Mouse (Mus musculus) myocyte (in vitro differentiated cells): ENCODE results near the gene Dpysl5.

ENCODE experiments used
- CEBPB ChIP-seq: IDR thresholded peaks from 2 replicates; pipeline ENCODE4 v1.6.1; 2011; ENCODE audit warnings: mild to moderate bottlenecking, moderate library complexity; ENCODE audit not compliant: poor library complexity, insufficient read depth, severe bottlenecking
- E2F4 ChIP-seq: IDR thresholded peaks from one replicate; pipeline ENCODE4 v1.6.1; 2011; ENCODE audit warnings: mild to moderate bottlenecking, control low read depth, moderate library complexity; ENCODE audit not compliant: insufficient read depth
- MAX ChIP-seq: IDR thresholded peaks from one replicate; pipeline ENCODE4 v1.6.1; 2011; ENCODE audit warnings: low read depth, mild to moderate bottlenecking, control low read depth
- MYOD1 ChIP-seq, 3 experiments: IDR thresholded peaks; one replicate each; pipeline ENCODE4 v1.6.1; 2011; ENCODE audit warnings: control low read depth in 2 of 3, low read depth in 2 of 3, mild to moderate bottlenecking in 2 of 3, moderate library complexity in 1 of 3; ENCODE audit not compliant: insufficient read length in 2 of 3, control insufficient read depth in 1 of 3
- MYOG ChIP-seq, 3 experiments: IDR thresholded peaks; one replicate each; pipeline ENCODE4 v1.6.1; 2011; ENCODE audit warnings: control low read depth in 2 of 3, low read depth in 2 of 3, mild to moderate bottlenecking in 2 of 3; ENCODE audit not compliant: insufficient read length in 2 of 3, control insufficient read depth in 1 of 3, insufficient read depth in 1 of 3
- POLR2A ChIP-seq: IDR thresholded peaks from one replicate; pipeline ENCODE4 v1.6.1; 2011; ENCODE audit warnings: low read depth, mild to moderate bottlenecking, control low read depth, moderate library complexity; ENCODE audit not compliant: insufficient read length
- POLR2AphosphoS2 ChIP-seq: IDR thresholded peaks from one replicate; pipeline ENCODE4 v1.6.1; 2011; ENCODE audit warnings: low read depth, control low read depth; ENCODE audit not compliant: insufficient read length
- REST ChIP-seq: IDR thresholded peaks from one replicate; pipeline ENCODE4 v1.6.1; 2011; ENCODE audit warnings: mild to moderate bottlenecking, control low read depth, moderate library complexity; ENCODE audit not compliant: insufficient read depth, insufficient read length
- SRF ChIP-seq: IDR thresholded peaks from one replicate; pipeline ENCODE4 v1.6.1; 2011; ENCODE audit warnings: low read depth; ENCODE audit not compliant: control insufficient read depth, insufficient read length
- TCF12 ChIP-seq: IDR thresholded peaks from one replicate; pipeline ENCODE4 v1.6.1; 2011; ENCODE audit warnings: mild to moderate bottlenecking, control low read depth; ENCODE audit not compliant: poor library complexity, insufficient read depth, severe bottlenecking
- TCF3 ChIP-seq: IDR thresholded peaks from one replicate; pipeline ENCODE4 v1.6.1; 2011; ENCODE audit warnings: low read depth, control low read depth; ENCODE audit not compliant: insufficient read length
- USF1 ChIP-seq: IDR thresholded peaks from one replicate; pipeline ENCODE4 v1.6.1; 2011; ENCODE audit warnings: low read depth, mild to moderate bottlenecking, control low read depth, moderate library complexity

- TF ChIP-seq CEBPB (no peak), POLR2A (no peak), MAX (no peak), MYOD1 (IDR thresholded peaks at IDR 0.05; ENCODE audit: control insufficient read depth in 1 of 3, insufficient read length in 2 of 3, low read depth in 2 of 3) (no peak), USF1 (no peak), MYOG (IDR thresholded peaks at IDR 0.05; ENCODE audit: control insufficient read depth in 1 of 3, insufficient read depth in 1 of 3, insufficient read length in 2 of 3, low read depth in 2 of 3) (no peak), E2F4 (no peak), POLR2AphosphoS2 (no peak), SRF (no peak), TCF3 (no peak), TCF12 (no peak), REST (no peak)
These were observed 114.5 kb downstream of the Dpysl5 start for GRCm38 (mm10) chr5:30825821-30826220.
